Mouse (Mus musculus) limb, embryonic 14.5 days (tissue): ENCODE measurements at regions not wholly inside any gene's neighbourhood (a gene's known extent, or its start where the extent isn't known, plus 50 kb on each side); places are given as distances from the start of the nearest gene placed in this dataset.

Experiments
- ATAC-seq: fragments of 200-750 bp; cut with Nextera tagmentation; 2 replicates; pipeline ENCODE4 v1.8.0; 2017; ENCODE audit warnings: low read depth, moderate number of reproducible peaks, moderate TSS enrichment; ENCODE audit not compliant: low FRiP score
- DNase-seq: peaks from one replicate; pipeline ENCODE4 v3.0.0-alpha.2; 2015; ENCODE audit warnings: low spot score
- H3K27ac ChIP-seq: fragments of 300-500 bp; sonication (generic); replicated peaks from 2 replicates; pipeline ENCODE4 v1.5.1; 2014; ENCODE audit warnings: low read depth, mild to moderate bottlenecking, low read length, moderate library complexity, mixed read lengths
- H3K27me3 ChIP-seq: fragments of 300-500 bp; sonication (generic); 2 replicates; pipeline ENCODE4 v1.6.1; 2014; ENCODE audit warnings: low read length, mixed read lengths; ENCODE audit not compliant: control insufficient read depth, insufficient read depth
- H3K36me3 ChIP-seq: fragments of 300-500 bp; sonication (generic); 2 replicates; pipeline ENCODE4 v1.6.1; 2014; ENCODE audit warnings: mild to moderate bottlenecking, low read length, moderate library complexity, mixed read lengths; ENCODE audit not compliant: control insufficient read depth, insufficient read depth
- H3K4me1 ChIP-seq: fragments of 300-500 bp; sonication (generic); 2 replicates; pipeline ENCODE4 v1.6.1; 2014; ENCODE audit warnings: antibody characterized with exemption, low read length, mixed read lengths; ENCODE audit not compliant: control insufficient read depth, insufficient read depth
- H3K4me2 ChIP-seq: fragments of 300-500 bp; sonication (generic); replicated peaks from 2 replicates; pipeline ENCODE4 v1.6.1; 2014; ENCODE audit warnings: low read depth, mild to moderate bottlenecking, low read length, moderate library complexity; ENCODE audit not compliant: severe bottlenecking
- H3K4me3 ChIP-seq: fragments of 300-500 bp; sonication (generic); replicated peaks from 2 replicates; pipeline ENCODE4 v1.5.1; 2014; ENCODE audit warnings: low read length
- H3K9ac ChIP-seq: fragments of 300-500 bp; sonication (generic); 2 replicates; pipeline ENCODE4 v1.6.1; 2014; ENCODE audit warnings: mild to moderate bottlenecking, low read depth, low read length, moderate library complexity; ENCODE audit not compliant: severe bottlenecking
- H3K9me3 ChIP-seq: fragments of 300-500 bp; sonication (generic); 2 replicates; pipeline ENCODE4 v1.6.1; 2016; ENCODE audit warnings: low read length; ENCODE audit not compliant: control insufficient read depth
- POLR2A ChIP-seq: fragments of 200-500 bp; IDR thresholded peaks from 2 replicates; pipeline ENCODE4 v1.8.0; 2012; ENCODE audit warnings: inconsistent platforms, mild to moderate bottlenecking, moderate library complexity, borderline replicate concordance; ENCODE audit not compliant: insufficient read depth, insufficient read length; ENCODE audit errors: extremely low read depth
- WGBS: fragments of 180-500 bp; shearing (Covaris S2); extraction: QIAGEN DNeasy Blood & Tissue Kit; methylation state at CpG from one replicate; pipeline ENCODE4 v1.1.7; 2014; 5-methylcytosine and 5-hydroxymethylcytosine counted together

DNA sequence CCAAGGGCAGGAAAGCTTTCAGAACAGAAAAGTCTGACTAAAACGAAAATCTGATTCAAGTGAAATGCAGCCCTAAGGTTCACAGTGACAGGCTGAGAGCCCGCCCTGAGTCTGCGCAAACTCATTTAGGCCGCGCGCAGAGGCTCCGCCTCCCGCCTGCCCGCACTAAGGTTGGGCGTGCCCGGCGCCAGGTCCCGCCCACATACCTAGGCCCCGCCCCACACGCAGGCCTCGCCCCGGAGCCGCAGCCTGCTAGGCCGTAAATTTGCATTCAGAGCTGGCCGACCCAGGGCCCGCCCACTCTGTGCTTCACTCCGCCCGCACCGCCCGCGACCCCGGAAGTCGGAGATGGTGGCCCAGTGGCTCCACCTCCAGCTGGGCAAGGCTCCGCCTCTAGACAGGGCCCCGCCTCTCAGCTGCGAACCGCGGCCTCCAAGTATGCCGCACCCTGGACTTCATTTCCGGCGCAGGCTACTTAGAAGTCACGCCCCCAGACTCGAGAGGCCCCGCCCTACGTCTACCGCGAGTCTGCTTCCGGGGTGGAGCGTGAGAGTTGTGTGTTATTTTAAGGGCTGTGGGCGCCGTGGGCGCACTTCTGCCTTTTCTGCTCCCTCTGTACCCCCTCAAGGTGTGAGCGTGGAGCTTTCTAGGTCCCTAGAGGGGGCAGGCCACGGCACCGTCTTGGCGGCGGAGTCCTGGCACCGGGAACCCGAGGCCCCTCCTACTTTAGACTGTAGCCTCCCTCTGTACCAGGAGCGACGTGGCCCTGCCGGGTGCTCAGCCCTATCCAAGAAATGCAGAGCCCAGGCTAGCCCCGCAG lies 52.3 kb upstream of the Wnt7b start:
- ATAC-seq (peak; percentile 98), DNase-seq (peak; percentile 99)
- no peaks in the 10 kb centered on the region for H3K9me3 ChIP-seq
- TF ChIP-seq POLR2A = peak; percentile 70; the same call in 1 of the 2 replicates
- no peaks in the 10 kb centered on the region for H3K36me3 ChIP-seq
- under 1% methylated on average over 48 of the region's 58 CpGs for WGBS
- peak overlapping the region; percentile 65 for H3K4me3 ChIP-seq
- no peaks in the 10 kb centered on the region for H3K27me3 ChIP-seq
- H3K4me2 ChIP-seq = peak overlapping the region; percentile 58
- peak overlapping the region; percentile 95 for H3K27ac ChIP-seq
- H3K4me1 ChIP-seq = 0 out of 2 replicates have a peak, but pooled peaks cover 11% of the 10 kb centered on the region
- H3K9ac ChIP-seq = peak overlapping the region; percentile 71

GRCm38 (mm10) chr15:85635425-85635824 lies 53.2 kb upstream of the Wnt7b start:
- no peak for ATAC-seq
- H3K9ac ChIP-seq = no peak overlapping the region
- H3K27me3 ChIP-seq = no peaks in the 10 kb centered on the region
- H3K4me1 ChIP-seq = 0 out of 2 replicates have a peak, but pooled peaks cover 11% of the 10 kb centered on the region
- no peak for TF ChIP-seq POLR2A
- H3K9me3 ChIP-seq = no peaks in the 10 kb centered on the region
- no peaks in the 10 kb centered on the region for H3K36me3 ChIP-seq
- H3K4me3 ChIP-seq = peak overlapping the region; percentile 65; the same call in 1 of the 2 replicates
- 94% methylated on average over 6 of the region's 6 CpGs for WGBS
- peak overlapping the region; percentile 58 for H3K4me2 ChIP-seq
- no peak for DNase-seq
- H3K27ac ChIP-seq = peak overlapping the region; percentile 95

GRCm38 (mm10) chr15:85639566-85639965 lies 57.3 kb upstream of the Wnt7b start:
- DNase-seq (no peak), ATAC-seq (no peak)
- no peak for TF ChIP-seq POLR2A
- WGBS = 77% methylated on average over 2 of the region's 2 CpGs
- Histone ChIP-seq H3K27ac (no peak overlapping the region), H3K4me1 (peaks cover 2% of the 10 kb centered on the region; the same call in 1 of the 2 replicates), H3K4me3 (no peak overlapping the region), H3K4me2 (no peak overlapping the region), H3K36me3 (no peaks in the 10 kb centered on the region), H3K9me3 (no peaks in the 10 kb centered on the region), H3K9ac (no peak overlapping the region), H3K27me3 (no peaks in the 10 kb centered on the region)

DNA sequence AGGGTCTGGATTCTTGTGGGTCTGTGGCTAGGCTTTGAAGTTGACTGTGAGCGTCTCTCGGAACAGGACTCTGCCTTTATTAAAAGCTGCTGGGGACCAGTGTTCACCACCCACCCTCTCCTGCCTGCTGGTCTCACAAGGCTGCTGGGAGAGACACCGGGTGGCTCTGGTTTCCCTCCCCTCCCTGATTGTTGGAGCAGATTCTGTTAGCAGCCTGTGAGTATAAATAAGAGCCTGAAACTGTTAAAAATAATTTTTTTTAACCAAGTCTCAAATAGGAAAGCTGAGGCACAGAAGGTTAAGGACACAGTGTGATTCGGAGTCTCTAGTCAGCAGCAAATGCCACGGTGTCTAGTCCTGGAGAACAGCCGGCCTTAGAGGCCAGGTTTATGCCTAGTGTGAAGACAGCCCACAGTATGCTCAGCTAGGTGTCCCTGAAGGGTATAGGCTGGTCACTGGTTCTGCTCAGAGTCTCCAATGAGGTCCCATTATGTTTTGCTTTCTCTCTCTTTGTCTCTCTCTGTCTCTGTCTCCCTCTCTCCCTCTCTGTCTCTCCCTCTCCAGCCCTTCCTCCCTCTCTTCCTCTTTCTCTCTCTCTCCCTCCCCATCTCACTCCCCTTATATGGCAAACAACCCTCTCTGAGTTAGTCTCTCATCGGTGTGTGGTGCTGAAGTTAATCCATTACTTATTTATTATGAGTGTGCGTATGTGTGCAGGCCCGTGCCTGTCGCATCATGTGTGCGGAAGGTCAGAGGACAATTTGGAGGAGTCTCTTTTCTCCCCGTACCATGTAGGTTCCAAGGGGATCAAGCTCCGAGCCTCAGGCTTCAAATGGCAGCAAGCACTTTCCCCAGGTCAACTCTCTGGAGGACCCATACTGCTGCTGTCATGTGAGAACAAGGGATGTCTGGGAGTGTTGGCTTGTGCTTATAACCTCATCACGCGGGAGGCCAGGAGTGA lies 59.1 kb upstream of the Wnt7b start:
- no peak for TF ChIP-seq POLR2A
- Histone ChIP-seq H3K36me3 (no peaks in the 10 kb centered on the region), H3K9ac (no peak overlapping the region), H3K4me1 (peaks cover 11% of the 10 kb centered on the region), H3K4me2 (no peak overlapping the region), H3K9me3 (no peaks in the 10 kb centered on the region), H3K27me3 (no peaks in the 10 kb centered on the region), H3K27ac (no peak overlapping the region), H3K4me3 (no peak overlapping the region)
- ATAC-seq (no peak), DNase-seq (no peak)
- 68% methylated on average over 15 of the region's 15 CpGs for WGBS

GRCm38 (mm10) chr15:85645396-85645795 lies 63.1 kb upstream of the Wnt7b start:
- Histone ChIP-seq H3K27me3 (no peaks in the 10 kb centered on the region), H3K9ac (peak overlapping the region; percentile 87), H3K36me3 (no peaks in the 10 kb centered on the region), H3K4me3 (peak overlapping the region; percentile 55), H3K4me1 (peaks cover 23% of the 10 kb centered on the region), H3K27ac (peak overlapping the region; percentile 93), H3K4me2 (peak overlapping the region; percentile 94), H3K9me3 (no peaks in the 10 kb centered on the region)
- no peak for DNase-seq
- WGBS = 46% methylated on average over 8 of the region's 8 CpGs
- no peak for TF ChIP-seq POLR2A
- no peak for ATAC-seq
